Mouse (Mus musculus) left cerebral cortex, adult 2 months (tissue): ENCODE measurements at regions not wholly inside any gene's neighbourhood (a gene's known extent, or its start where the extent isn't known, plus 50 kb on each side); places are given as distances from the start of the nearest gene placed in this dataset.

Experiments used
- DNase-seq, 2 experiments: peaks; one replicate each; pipeline ENCODE4 v3.0.0; 2021 to 2022; ENCODE audit warnings: low spot score in 2 of 2, mixed read lengths in 1 of 2; ENCODE audit errors: extremely low spot score in 1 of 2
- H3K27ac ChIP-seq: fragments of 200-600 bp; 2 replicates; pipeline ENCODE4 v1.8.1; 2022
- H3K4me3 ChIP-seq: fragments of 200-600 bp; 2 replicates; pipeline ENCODE4 v1.8.1; 2022
- CTCF ChIP-seq: fragments of 200-600 bp; IDR thresholded peaks from 2 replicates; pipeline ENCODE4 v1.8.1; 2022; ENCODE audit warnings: antibody characterized with exemption, mild to moderate bottlenecking, moderate library complexity
- intact Hi-C: fragments of 180-260 bp; cut with DNase I; formaldehyde crosslinking; loops from one replicate; pipeline ENCODE4 v1.15.1; 2025

GRCm38 (mm10) chr4:24154418-24154817 is 341.8 kb upstream of the Mms22l start:
- peak; percentile 71 to 83 for DNase-seq
- intact Hi-C loops = loop anchor here (1.0 to 5.0 kb wide), 3 partner anchors 327 to 1677 kb away; no protein-coding TSS in a partner anchor
- Histone ChIP-seq H3K4me3 (no peak overlapping the region), H3K27ac (no peak overlapping the region)
- TF ChIP-seq CTCF = peak; percentile 98

DNA sequence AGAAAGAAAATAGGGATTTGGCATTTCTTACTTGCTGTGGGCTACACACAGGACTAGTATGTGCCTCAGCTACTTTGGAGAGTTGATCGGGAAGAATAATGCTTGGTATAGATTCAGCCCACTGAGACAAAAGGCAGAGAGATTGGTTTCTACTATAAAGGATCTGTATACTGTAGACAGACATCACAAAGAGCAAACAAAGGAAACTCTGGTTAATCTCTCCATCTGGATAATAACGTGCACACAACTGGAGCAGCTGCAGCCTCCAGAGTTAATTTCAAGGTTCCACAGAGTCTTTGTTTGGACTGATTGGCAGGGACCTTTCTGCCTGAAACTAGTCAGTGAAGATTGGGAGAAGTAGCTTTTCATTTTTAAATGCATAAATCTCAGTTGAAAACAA is 322.5 kb upstream of the Mms22l start:
- TF ChIP-seq CTCF = no peak
- DNase-seq = no peak
- intact Hi-C loops = no loop called here
- no peak overlapping the region for H3K4me3 ChIP-seq
- H3K27ac ChIP-seq = no peak overlapping the region

GRCm38 (mm10) chr4:24213262-24214036 is 282.8 kb upstream of the Mms22l start:
- DNase-seq = no peak

DNA sequence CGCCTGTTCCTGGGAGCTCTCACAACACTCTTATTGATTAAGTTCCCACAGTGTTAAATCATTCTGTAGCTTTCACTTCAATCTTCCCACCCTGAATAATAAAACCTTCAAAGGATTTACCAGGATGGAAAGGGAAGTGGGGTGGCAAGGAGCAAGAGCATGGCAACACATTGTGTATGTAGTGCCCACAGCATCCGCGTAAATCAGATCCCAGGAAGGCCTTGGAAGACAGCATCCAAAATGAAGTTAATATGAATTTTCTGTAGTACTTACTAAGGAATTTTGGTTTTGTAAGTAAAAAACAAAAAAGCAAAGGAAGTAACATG is 282.3 kb upstream of the Mms22l start:
- Histone ChIP-seq H3K27ac (peak overlapping the region; percentile 25; the same call in 1 of the 2 replicates), H3K4me3 (no peak overlapping the region)
- intact Hi-C loops = loop anchor here (10.0 kb wide), 2 partner anchors 389 to 1719 kb away; no protein-coding TSS in a partner anchor
- no peak for TF ChIP-seq CTCF
- no peak for DNase-seq

More at GRCm38 (mm10) chr4:24213262-24214036, 282.8 kb upstream of the Mms22l start:
- no peak overlapping the region for H3K4me3 ChIP-seq
- TF ChIP-seq CTCF = peak; percentile 2; the same call in 1 of the 2 replicates
- H3K27ac ChIP-seq = no peak overlapping the region
- intact Hi-C loops = loop anchor here (10.0 kb wide), 2 partner anchors 389 to 1719 kb away; no protein-coding TSS in a partner anchor

DNA sequence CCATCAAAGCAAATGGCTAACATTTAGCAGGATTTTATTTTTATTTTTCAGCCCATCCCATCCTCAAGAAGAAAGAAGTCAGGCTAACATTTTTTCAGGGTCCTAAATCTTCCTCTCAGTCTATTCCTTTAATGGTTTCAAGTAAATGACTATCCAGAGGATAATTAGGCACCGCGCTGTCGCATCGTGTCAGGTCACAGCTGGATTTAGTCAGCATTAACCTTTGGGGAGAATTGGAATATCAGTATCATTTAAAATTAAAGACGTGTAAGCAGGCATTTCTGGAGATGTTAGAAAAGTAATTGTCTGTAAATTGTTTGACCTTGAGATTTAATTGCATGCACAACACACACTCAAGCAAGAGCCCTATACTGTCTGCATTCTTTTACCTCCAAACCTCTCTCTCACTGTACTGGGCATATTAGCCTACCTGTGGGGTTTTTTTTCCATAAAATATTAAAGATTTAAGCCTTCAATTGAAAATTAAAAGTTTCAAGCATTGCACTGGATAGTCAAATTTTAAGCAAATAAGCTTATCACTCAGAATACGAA is 277.8 kb upstream of the Mms22l start:
- intact Hi-C loops = loop anchor here (2.0 to 10.0 kb wide), 3 partner anchors 22 to 1724 kb away; no protein-coding TSS in a partner anchor
- H3K4me3 ChIP-seq = no peak overlapping the region

GRCm38 (mm10) chr4:24219074-24219497 is 277.2 kb upstream of the Mms22l start:
- intact Hi-C loops = loop anchor here (2.0 to 10.0 kb wide), 3 partner anchors 22 to 1724 kb away; no protein-coding TSS in a partner anchor
- DNase-seq = no peak
- TF ChIP-seq CTCF = no peak
- Histone ChIP-seq H3K4me3 (no peak overlapping the region), H3K27ac (no peak overlapping the region)

More for the DNA sequence above, 277.8 kb upstream of the Mms22l start:
- no peak overlapping the region for H3K27ac ChIP-seq
- DNase-seq = no peak
- no peak for TF ChIP-seq CTCF

DNA sequence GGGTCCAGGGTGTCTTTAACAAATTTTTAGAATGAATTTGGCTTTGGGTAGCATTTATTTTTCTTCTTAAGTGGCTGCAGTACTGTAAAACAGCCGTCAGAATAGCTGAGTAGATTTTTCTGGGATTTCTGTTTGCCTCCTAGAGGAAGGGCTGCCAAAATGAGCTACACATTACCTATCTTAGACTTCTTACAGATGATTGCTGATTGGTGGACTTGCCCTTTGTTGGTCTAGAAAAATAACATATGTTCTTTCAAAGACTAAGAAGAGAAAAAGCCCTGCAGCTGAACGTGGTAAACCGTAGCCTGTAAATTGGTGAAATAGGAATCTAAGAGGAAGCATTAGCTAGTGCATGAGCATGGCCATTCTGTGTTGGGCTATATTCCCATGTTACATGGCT is 276.7 kb upstream of the Mms22l start:
- intact Hi-C loops = loop anchor here (2.0 to 10.0 kb wide), 3 partner anchors 21 to 1725 kb away; no protein-coding TSS in a partner anchor
- no peak for TF ChIP-seq CTCF
- Histone ChIP-seq H3K4me3 (no peak overlapping the region), H3K27ac (no peak overlapping the region)
- DNase-seq = no peak

GRCm38 (mm10) chr4:24245124-24245523 is 251.1 kb upstream of the Mms22l start:
- Histone ChIP-seq H3K4me3 (peak overlapping the region; percentile 27; the same call in 1 of the 2 replicates), H3K27ac (peak overlapping the region; percentile 10; the same call in 1 of the 2 replicates)
- peak; percentile 12; the same call in 1 of the 2 replicates for TF ChIP-seq CTCF
- no peak for DNase-seq
- intact Hi-C loops = loop anchor here (10.0 kb wide), 2 partner anchors 300 to 640 kb away; no protein-coding TSS in a partner anchor

DNA sequence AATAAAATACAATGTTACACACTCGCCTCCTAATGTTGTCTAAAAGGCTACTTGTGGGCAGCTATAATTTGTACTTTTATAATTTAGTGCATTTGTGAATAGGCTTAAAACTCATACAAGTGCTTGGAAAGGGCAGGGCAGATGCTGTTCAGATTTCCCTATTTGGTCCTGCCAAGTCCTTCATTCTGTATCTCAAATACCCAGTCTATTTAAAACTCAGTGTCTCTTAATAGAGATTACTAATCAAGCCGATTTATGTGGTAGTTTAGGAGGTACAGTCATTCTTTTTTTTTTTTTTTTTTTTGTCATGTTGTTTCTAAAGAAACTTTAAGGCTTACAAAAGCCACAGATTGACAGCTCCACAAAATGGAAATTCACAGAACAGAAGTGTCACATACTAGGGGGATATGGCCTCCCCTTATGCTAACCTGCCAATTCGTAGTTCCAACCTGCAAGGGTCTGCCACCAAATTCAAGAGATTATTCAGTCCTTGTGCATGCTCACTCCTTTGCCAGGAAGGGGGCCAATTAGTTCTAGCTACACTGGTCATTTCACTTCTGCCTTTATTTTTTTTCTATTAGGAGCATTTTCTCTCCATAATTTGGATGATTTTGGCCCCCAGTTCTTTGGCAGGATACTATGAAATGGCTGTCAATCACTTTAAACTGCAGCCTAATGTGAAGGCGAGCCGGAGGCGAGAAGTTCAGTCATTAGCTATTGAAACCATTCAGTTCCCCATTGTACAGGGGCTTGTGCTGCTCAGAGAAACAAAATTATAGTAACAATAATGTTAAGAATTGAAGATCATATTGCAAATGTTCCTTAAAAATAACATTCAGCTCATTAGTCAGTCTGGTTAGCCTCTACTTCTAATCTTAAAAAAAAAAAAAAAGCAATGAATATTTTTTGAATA is 247.9 kb upstream of the Mms22l start:
- no peak overlapping the region for H3K27ac ChIP-seq
- no peak for TF ChIP-seq CTCF

GRCm38 (mm10) chr4:24249243-24249970 is 246.8 kb upstream of the Mms22l start:
- TF ChIP-seq CTCF = peak; percentile 70
- Histone ChIP-seq H3K27ac (no peak overlapping the region), H3K4me3 (no peak overlapping the region)
- intact Hi-C loops = loop anchor here (10.0 kb wide), 2 partner anchors 295 to 645 kb away; no protein-coding TSS in a partner anchor
- peak in 1 of 2 experiments; percentile 21 for DNase-seq

More for the DNA sequence above, 247.9 kb upstream of the Mms22l start:
- DNase-seq = no peak
- no peak overlapping the region for H3K4me3 ChIP-seq
- intact Hi-C loops = loop anchor here (10.0 kb wide), 2 partner anchors 296 to 644 kb away; no protein-coding TSS in a partner anchor
